Mouse (Mus musculus): ENCODE measurements around the gene Tex264. TPM values are rescaled to one million over a fixed set of nuclear protein-coding genes. Genes with fewer than 3 reads are reported as not detected.
A peak's percentile ranks its signal among the peaks of the same experiment; 100 is the strongest.

Tex264 gene
- polyA plus RNA-seq (2016; fragmentation: Nextera tagmentation; extraction: Ambion mirVana): 26.4 and 30.2 TPM in 2 replicates

DNA sequence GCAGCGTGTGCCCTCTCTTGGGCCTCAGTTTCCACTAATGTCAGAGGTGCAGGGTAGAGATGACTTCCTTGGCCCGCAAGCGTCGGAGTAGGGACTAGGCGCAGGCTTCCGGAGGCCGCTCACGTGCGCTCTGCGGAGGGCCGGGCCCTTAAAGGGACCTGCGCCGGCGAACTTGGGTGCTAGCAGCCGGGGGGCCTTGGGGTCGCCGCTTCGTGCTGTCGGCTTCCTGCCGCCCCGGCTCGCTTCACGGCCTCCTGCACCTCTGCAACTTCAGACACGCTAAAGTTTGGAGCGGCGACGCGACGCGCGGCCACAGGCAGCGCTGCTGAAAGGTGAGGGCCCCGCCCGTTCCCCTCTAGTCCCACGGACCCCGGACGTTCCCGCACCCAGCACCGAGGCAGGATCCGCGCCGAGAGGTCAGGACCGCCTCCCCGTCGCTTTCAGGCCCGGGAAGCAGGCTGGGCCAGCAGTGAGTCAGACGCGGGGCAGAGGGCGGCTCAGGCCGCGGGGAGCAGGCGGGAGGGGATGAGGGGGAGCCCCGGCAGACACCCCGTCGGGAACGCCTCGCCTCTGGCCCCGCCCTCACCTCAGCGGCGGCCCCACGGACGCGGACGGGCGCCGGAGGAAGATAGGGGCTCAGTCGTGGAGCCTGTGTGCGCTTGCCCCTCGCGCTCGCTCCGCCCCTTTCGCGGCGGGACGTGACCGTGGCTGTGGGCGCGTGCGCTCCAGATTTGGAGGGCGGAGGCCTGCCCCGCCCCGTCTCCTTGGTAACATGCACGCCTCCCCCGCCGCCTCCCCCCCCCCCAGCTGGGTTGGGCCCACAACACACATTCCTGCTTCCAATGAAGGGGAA lies at the start of gene Tex264:
TSS of gene Tex264 (minus strand) at position 679 of the 853 bp plus-strand sequence.
- H3K27ac ChIP-seq (replicated peaks): peak within 1 kb of the TSS; percentile 88
- peaks cover 15% of the 10 kb centered on the region; the same call in 1 of the 2 replicates for H3K36me3 ChIP-seq
- H3K27me3 ChIP-seq (ENCODE audit: low read depth, poor library complexity, severe bottlenecking): peaks cover 6% of the 10 kb centered on the region; the same call in 1 of the 2 replicates
- peak; percentile 77 for DNase-seq (ENCODE audit: low spot score)
- H3K4me3 ChIP-seq: peak within 1 kb of the TSS; percentile 92
- no peaks in the 10 kb centered on the region for H3K9me3 ChIP-seq (replicated peaks)
- H3K4me1 ChIP-seq: peaks cover 36% of the 10 kb centered on the region
- WGBS: under 1% methylated on average over 85 of the region's 86 CpGs

DNA sequence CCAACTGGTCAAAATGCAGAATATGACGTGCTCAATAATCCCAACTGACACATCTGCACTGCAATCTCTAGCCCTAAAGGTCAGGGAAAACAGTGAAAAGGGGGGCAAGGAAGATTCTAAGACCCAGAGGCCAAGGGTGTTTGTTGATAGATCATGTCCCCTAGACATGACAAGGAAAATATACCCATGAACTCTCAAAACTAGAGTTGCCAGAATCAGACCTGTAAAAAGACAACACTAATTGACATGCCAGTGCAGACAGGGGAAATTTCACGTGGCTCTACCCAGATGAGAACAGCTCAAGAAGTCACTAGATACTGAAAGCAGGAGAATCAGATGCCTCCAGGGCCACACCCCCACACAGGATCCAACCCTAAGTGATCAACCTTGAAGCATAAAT lies 48.0 kb upstream of the Tex264 start:
- Histone ChIP-seq H3K36me3 (peaks cover 15% of the 10 kb centered on the region), H3K9me3 (replicated peaks) (no peaks in the 10 kb centered on the region), H3K4me3 (no peak overlapping the region), H3K4me1 (no peaks in the 10 kb centered on the region), H3K27ac (replicated peaks) (no peak overlapping the region), H3K27me3 (ENCODE audit: low read depth, poor library complexity, severe bottlenecking) (no peaks in the 10 kb centered on the region)
- 89% methylated on average over 2 of the region's 2 CpGs for WGBS
- no peak for DNase-seq (ENCODE audit: low spot score)

DNA sequence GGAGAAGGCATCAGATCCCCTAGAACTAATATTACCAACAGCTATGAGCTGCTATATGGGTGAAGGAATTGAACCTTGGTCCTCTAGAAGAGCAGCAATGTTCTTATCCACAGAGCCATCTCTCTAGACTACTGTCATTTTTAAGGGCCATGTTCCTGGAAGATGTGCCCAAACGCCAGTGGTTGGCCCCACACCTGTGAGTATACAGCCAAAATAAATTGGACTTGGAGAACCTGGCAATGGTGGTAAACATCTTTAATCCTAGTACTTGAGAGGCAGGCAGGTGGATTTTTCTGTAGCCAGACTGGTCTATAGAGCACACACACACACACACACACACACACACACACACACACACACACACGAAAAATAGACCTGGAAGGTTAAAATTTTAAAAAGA lies 43.7 kb upstream of the Tex264 start:
- DNase-seq (ENCODE audit: low spot score): no peak
- H3K4me1 ChIP-seq: no peaks in the 10 kb centered on the region
- H3K36me3 ChIP-seq: no peaks in the 10 kb centered on the region
- no peaks in the 10 kb centered on the region for H3K9me3 ChIP-seq (replicated peaks)
- no peaks in the 10 kb centered on the region for H3K27me3 ChIP-seq (ENCODE audit: low read depth, poor library complexity, severe bottlenecking)
- H3K4me3 ChIP-seq: no peak overlapping the region
- H3K27ac ChIP-seq (replicated peaks): no peak overlapping the region
- WGBS: 88% methylated on average over 2 of the region's 2 CpGs

DNA sequence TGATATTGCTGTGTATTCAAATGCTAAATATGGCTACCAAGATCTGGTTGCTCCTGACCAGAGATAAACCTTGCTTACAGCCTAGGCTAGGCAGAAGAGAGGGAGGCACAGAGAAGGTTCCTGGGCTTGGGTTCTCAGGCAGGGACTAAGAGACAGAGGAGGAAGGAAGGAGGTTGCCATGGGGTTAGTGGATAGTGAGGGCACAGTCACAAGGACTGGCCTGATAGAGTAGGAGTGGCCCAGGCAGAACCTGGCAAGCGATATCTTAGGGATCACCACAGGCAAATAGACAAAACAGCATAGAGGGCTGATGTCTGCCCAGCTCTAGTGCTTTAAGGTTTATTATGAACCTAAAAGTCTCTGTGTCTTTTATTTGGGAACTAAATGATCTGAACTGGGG lies 41.2 kb upstream of the Tex264 start:
- 93% methylated on average over 1 of the region's 1 CpGs for WGBS
- no peak for DNase-seq (ENCODE audit: low spot score)

DNA sequence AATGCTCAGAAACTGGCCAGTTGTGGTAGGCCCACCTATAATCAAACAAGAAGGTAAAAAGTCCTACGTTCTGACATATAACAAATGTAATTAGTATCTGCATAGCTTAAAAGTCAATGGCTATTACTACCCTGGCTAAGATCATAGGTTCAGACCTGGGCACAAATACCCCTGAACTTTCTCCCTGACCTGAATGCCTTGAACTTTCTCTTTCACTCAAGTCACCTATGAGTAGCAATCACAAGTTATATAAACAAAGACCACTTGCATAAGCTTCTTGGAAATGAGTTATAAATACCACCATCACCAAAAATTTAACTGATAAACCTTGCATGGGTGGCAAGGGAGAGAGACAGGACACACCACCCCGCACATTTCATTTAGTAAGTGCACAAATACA lies 39.7 kb upstream of the Tex264 start:
- H3K36me3 ChIP-seq: peaks cover 20% of the 10 kb centered on the region
- H3K4me3 ChIP-seq: no peak overlapping the region
- H3K9me3 ChIP-seq (replicated peaks): no peaks in the 10 kb centered on the region
- H3K4me1 ChIP-seq: no peaks in the 10 kb centered on the region
- H3K27me3 ChIP-seq (ENCODE audit: low read depth, poor library complexity, severe bottlenecking): no peaks in the 10 kb centered on the region
- no peak for DNase-seq (ENCODE audit: low spot score)
- WGBS: 93% methylated on average over 2 of the region's 2 CpGs
- H3K27ac ChIP-seq (replicated peaks): no peak overlapping the region

More for the DNA sequence above, 41.2 kb upstream of the Tex264 start:
- Histone ChIP-seq H3K27ac (replicated peaks) (no peak overlapping the region), H3K4me3 (no peak overlapping the region), H3K9me3 (replicated peaks) (no peaks in the 10 kb centered on the region), H3K36me3 (peaks cover 10% of the 10 kb centered on the region; the same call in 1 of the 2 replicates), H3K27me3 (ENCODE audit: low read depth, poor library complexity, severe bottlenecking) (no peaks in the 10 kb centered on the region), H3K4me1 (no peaks in the 10 kb centered on the region)

DNA sequence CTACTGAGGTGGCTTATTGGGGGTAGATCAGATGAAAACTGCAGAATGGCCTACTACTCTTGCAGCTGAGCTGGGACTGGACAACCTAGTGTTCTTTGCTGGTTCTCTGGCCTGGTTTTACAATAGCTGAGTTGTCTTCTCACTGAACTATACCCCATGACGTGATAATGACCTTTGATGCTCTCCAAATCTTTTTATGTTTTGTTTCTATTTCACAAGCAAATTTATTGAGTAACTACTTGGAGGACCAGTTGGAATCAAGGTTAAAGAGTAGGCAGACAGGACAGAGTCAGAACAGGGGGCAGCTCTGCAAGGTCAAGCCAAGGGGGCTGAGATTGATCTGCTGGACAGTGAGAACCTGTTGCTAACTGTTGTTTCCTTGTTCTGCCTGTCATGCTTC lies 39.1 kb upstream of the Tex264 start:
- H3K36me3 ChIP-seq: peaks cover 26% of the 10 kb centered on the region
- H3K4me3 ChIP-seq: no peak overlapping the region
- no peak for DNase-seq (ENCODE audit: low spot score)
- H3K27me3 ChIP-seq (ENCODE audit: low read depth, poor library complexity, severe bottlenecking): no peaks in the 10 kb centered on the region
- H3K27ac ChIP-seq (replicated peaks): no peak overlapping the region
- WGBS: 91% methylated on average over 1 of the region's 1 CpGs
- H3K4me1 ChIP-seq: no peaks in the 10 kb centered on the region
- H3K9me3 ChIP-seq (replicated peaks): no peaks in the 10 kb centered on the region

DNA sequence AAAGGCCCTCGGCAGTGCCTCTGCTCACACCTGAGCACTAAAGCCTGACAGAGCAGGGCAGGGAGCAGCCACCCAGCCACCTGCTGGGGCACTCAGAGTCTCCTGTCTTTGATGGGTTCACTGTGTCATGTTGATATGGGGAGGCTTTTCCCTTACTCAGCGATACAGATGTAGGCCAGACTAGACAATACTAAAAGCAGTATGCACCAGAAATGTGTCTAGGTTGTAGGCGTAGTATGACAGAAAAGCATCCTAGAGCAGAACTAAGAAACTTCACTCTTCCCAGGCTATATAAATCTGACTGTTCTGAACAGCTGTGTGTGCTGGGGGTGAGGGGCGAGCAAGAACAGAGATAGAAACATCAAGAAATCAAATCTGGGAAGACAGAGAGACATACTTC lies 31.0 kb upstream of the Tex264 start:
- no peak for DNase-seq (ENCODE audit: low spot score)
- no peak overlapping the region for H3K27ac ChIP-seq (replicated peaks)
- H3K36me3 ChIP-seq: peaks cover 96% of the 10 kb centered on the region
- H3K27me3 ChIP-seq (ENCODE audit: low read depth, poor library complexity, severe bottlenecking): no peaks in the 10 kb centered on the region
- H3K9me3 ChIP-seq (replicated peaks): no peaks in the 10 kb centered on the region
- H3K4me3 ChIP-seq: no peak overlapping the region
- H3K4me1 ChIP-seq: no peaks in the 10 kb centered on the region
- 94% methylated on average over 4 of the region's 4 CpGs for WGBS

DNA sequence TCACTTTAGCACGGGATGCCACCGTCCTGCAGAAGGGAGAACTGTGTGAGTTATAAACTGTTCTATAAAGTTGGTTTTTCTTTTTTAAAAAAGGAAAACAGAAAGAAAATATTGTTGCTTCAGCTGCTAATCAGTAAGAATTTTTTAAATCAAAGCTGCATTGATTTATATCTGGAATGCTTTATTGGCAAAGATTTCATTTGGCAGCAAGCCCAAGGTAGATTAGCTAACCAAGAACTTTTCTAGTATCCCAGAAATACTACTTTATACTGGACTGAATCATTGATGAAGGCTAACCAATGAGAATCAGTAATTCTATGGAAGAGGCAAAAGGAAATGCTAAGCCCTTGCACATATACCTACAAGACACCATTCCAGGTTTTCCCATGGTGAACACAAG lies 30.5 kb upstream of the Tex264 start:
- DNase-seq (ENCODE audit: low spot score): no peak
- Histone ChIP-seq H3K4me1 (no peaks in the 10 kb centered on the region), H3K27me3 (ENCODE audit: low read depth, poor library complexity, severe bottlenecking) (no peaks in the 10 kb centered on the region), H3K27ac (replicated peaks) (no peak overlapping the region), H3K9me3 (replicated peaks) (no peaks in the 10 kb centered on the region), H3K36me3 (peaks cover 97% of the 10 kb centered on the region), H3K4me3 (no peak overlapping the region)
- WGBS: 91% methylated on average over 2 of the region's 2 CpGs

DNA sequence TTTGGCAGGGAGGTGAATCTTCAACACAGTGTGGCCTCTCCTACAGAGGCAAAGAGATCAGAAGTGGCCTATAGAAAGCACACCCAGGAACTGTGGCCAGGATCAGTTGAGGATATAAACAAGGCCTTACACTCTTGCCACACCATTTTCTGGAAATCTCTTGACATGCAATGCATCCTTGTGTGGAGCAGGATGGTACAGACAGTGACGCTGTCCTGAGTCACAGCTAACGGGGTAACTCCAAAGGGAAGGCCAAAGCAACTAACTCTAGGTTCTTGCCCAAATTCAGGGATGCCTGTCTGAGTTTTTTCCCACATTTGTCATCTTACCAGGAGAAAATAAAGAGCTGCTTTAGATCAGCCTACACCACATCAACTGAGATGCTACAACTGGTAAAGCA lies 26.7 kb upstream of the Tex264 start:
- H3K36me3 ChIP-seq: peaks cover 98% of the 10 kb centered on the region
- H3K9me3 ChIP-seq (replicated peaks): no peaks in the 10 kb centered on the region
- H3K4me1 ChIP-seq: no peaks in the 10 kb centered on the region
- no peaks in the 10 kb centered on the region for H3K27me3 ChIP-seq (ENCODE audit: low read depth, poor library complexity, severe bottlenecking)
- 97% methylated on average over 2 of the region's 2 CpGs for WGBS
- no peak overlapping the region for H3K4me3 ChIP-seq
- no peak overlapping the region for H3K27ac ChIP-seq (replicated peaks)
- DNase-seq (ENCODE audit: low spot score): no peak

DNA sequence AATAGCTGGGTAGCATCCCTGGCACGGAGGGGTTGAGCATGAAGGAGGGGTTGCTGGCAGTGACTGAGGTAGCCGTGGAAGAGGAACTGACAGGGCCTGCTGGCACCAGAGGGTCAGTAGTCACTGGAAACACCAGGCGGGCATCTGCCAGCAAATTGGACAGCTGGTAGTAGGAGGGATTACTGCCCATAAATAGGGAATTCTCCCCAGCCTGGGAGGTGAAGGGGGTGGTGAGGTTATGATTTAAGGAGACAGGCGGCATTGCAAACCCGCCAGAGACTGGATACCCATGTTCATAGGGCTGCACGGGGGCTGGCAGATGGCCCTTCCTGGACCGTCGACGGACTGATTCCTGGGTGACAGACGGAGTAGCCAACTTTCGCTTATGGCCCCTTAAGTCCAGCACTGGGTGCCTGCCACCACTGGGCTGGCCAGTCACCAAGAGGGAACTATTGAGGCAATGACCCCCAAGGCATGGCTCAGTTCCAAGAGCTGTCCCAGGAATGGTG lies 7.3 kb upstream of the Tex264 start:
- H3K4me3 ChIP-seq: no peak overlapping the region
- H3K36me3 ChIP-seq: peaks cover 70% of the 10 kb centered on the region
- no peak for DNase-seq (ENCODE audit: low spot score)
- WGBS: 96% methylated on average over 11 of the region's 11 CpGs
- no peaks in the 10 kb centered on the region for H3K27me3 ChIP-seq (ENCODE audit: low read depth, poor library complexity, severe bottlenecking)
- no peaks in the 10 kb centered on the region for H3K9me3 ChIP-seq (replicated peaks)
- H3K4me1 ChIP-seq: no peaks in the 10 kb centered on the region
- H3K27ac ChIP-seq (replicated peaks): no peak overlapping the region

DNA sequence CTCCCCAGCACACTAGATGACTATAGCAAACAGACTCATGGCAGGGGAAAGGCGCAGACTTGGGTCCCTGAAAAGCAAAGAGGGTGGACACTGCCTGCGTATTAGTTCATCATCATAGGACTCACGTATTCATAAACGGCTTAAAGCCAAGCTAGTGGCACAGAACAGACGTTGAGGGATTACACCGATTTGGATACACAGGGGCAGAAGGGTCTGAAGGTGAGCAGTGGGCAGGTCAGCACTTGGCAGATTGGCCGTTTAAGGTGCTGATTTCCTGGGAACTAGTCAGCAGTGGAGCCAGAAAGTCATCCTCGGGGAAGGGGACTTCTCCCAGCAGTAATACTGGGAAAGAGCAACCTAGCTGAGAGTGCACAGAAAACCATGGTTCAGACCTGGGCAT lies 3.1 kb upstream of the Tex264 start:
- no peaks in the 10 kb centered on the region for H3K9me3 ChIP-seq (replicated peaks)
- no peak overlapping the region for H3K27ac ChIP-seq (replicated peaks)
- peaks cover 6% of the 10 kb centered on the region; the same call in 1 of the 2 replicates for H3K27me3 ChIP-seq (ENCODE audit: low read depth, poor library complexity, severe bottlenecking)
- H3K4me3 ChIP-seq: no peak overlapping the region
- DNase-seq (ENCODE audit: low spot score): no peak
- WGBS: 84% methylated on average over 8 of the region's 8 CpGs
- peaks cover 28% of the 10 kb centered on the region for H3K36me3 ChIP-seq
- H3K4me1 ChIP-seq: peaks cover 36% of the 10 kb centered on the region

DNA sequence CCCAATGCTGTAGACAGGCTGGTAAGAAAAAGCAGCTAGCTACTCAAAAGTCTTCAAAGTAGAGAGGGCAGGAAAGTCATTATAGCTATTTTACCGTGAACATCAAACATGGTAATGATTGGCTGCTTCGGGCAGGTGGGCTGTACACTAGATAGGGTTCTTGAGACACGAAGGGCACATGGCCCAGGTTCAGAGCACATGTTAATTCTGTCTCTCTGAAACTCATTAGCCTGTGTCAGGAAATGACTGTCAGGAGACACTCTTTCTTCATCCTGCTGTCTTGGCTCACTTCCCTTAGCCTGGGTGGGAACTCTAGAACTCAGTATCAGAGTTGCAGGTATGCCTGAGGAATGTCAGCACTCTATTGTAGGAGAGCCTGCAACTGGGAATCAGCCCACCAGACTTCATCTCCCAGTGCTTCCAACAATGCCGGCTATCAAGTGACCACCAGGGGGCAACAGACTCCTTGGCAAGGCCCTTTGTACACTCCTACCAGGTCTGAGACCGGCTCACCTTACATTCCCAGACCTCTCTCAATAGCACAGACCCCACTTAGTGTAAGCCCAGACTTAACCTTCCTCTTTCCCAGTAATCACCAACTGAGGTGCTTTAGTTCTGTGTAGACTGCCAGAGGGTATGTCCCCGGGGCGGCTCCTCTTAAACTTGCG lies 1.4 kb upstream of the Tex264 start:
- Histone ChIP-seq H3K27me3 (ENCODE audit: low read depth, poor library complexity, severe bottlenecking) (peaks cover 6% of the 10 kb centered on the region; the same call in 1 of the 2 replicates), H3K4me1 (peaks cover 36% of the 10 kb centered on the region), H3K9me3 (replicated peaks) (no peaks in the 10 kb centered on the region), H3K4me3 (no peak overlapping the region; the same call in 1 of the 2 replicates), H3K27ac (replicated peaks) (0 out of 2 replicates have a peak overlapping the region, but pooled peaks have one; percentile 17), H3K36me3 (peaks cover 11% of the 10 kb centered on the region)
- peak; percentile 79 for DNase-seq (ENCODE audit: low spot score)
- WGBS: 40% methylated on average over 8 of the region's 8 CpGs

DNA sequence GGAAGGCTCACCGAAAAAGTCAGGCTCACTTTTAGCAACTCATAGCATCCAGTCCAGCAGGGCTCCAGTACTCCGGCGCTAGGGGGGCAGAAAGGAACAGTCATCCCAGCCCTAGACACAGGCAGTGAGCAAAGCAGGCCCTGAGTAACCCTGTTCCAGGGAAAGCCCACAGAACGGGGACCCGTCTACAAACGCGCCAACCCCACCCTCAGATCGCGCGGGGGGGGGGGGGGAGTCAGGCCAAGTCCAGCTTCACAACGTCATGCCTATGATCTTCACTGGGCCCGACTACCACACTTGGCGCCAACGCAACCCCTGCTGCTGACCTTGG lies 844 bp downstream of the Tex264 start:
- H3K27ac ChIP-seq (replicated peaks): peak overlapping the region; percentile 88
- peaks cover 20% of the 10 kb centered on the region for H3K36me3 ChIP-seq
- H3K9me3 ChIP-seq (replicated peaks): no peaks in the 10 kb centered on the region
- WGBS: 5% methylated on average over 13 of the region's 14 CpGs
- H3K27me3 ChIP-seq (ENCODE audit: low read depth, poor library complexity, severe bottlenecking): peaks cover 6% of the 10 kb centered on the region; the same call in 1 of the 2 replicates
- H3K4me1 ChIP-seq: peaks cover 36% of the 10 kb centered on the region
- peak; percentile 20 for DNase-seq (ENCODE audit: low spot score)
- H3K4me3 ChIP-seq: peak overlapping the region; percentile 92

Data from midbrain, embryonic 10.5 days (tissue).